Mouse (Mus musculus) left cerebral cortex, postnatal 25 days (tissue): Measurements from ENCODE around the gene Khdrbs1. TPM values are rescaled to one million over a fixed set of nuclear protein-coding genes. Genes with fewer than 3 reads are reported as not detected.
A peak's percentile ranks its signal among the peaks of the same experiment; 100 is the strongest.
"Not testable (repeated sequence)": the region's sequence is repeated elsewhere in the genome, so short reads cannot be mapped to it uniquely, and the experiment has no call there.

ENCODE experiments used
- DNase-seq, 2 experiments: peaks; one replicate each; pipeline ENCODE4 v3.0.0; 2022; ENCODE audit warnings: low spot score in 2 of 2, mixed read lengths in 1 of 2
- intact Hi-C: fragments of 180-260 bp; cut with DNase I; formaldehyde crosslinking; loops from one replicate; pipeline ENCODE4 v1.15.1; 2025
- total RNA-seq, 2 experiments: library from RNA; stranded (reverse); gene quantifications; 2 replicates each; pipeline ENCODE4 v1.2.3; 2021

The Khdrbs1 gene
- total RNA-seq, 2 experiments from 2014 or later: 87.6 to 88.7 TPM

DNA sequence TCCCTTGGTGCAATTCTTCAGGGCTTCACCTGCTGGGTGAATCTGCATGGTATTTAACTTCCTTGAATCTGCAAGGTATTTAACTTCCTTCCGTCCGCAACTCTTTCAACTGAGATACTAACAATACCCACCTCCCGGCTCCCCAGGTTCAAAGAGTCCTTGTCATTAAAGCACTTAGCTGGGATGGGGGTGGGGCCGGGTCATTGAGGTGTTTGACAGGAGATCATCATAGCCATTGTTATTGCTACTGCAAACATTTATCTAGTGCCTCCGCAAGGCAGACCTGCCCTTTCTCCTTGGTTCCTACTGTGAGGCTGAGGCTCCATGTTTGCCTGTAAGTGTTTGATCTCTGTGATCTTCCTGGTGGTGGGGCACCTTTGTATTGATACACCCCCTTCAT is 8.3 kb upstream of the Khdrbs1 start:
- intact Hi-C loops: no loop called here

GRCm38 (mm10) chr4:129746591-129746990 is 4.5 kb upstream of the Khdrbs1 start:
- intact Hi-C loops: no loop called here
- no peak for DNase-seq

More for the DNA sequence above, 8.3 kb upstream of the Khdrbs1 start:
- DNase-seq: no peak

DNA sequence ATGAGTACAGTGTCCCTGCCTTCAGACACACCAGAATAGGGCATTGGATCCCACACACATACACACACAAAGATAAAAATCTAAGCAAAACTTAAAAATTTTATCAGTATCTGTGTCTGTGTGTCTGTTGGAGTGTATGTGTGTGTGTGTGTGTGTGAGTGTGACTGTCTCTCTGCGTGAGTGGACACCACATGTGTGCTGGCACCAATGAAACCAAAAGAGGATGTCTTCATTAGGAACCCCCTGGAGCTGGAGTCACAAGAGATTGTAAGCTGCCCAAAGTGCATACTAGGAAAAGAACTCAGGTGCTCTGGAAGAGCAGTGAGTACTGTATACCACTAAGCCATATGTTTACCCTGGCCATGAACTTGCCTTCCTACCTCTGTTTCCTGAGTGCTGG is 4.0 kb upstream of the Khdrbs1 start:
- intact Hi-C loops: no loop called here
- DNase-seq: no peak

DNA sequence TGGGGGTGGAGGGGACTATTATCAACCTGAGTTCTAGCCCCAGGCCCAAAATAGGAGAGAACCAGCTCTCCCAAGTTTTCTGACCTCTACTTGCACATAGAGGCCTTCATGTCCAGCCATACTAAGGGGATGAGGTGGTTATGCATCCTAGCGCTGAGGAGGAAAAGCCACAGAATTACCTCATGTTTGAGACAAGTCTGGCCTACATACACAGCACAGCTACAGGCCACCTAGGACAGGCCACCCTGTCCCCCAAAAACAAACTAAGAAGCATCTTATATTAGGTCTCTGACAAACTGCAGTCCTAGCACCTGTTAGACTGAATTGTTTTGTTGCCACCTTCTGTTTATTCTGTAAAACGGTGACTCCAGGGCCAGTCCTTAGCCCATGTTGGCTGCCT is 1.4 kb upstream of the Khdrbs1 start:
- no peak for DNase-seq
- intact Hi-C loops: no loop called here

DNA sequence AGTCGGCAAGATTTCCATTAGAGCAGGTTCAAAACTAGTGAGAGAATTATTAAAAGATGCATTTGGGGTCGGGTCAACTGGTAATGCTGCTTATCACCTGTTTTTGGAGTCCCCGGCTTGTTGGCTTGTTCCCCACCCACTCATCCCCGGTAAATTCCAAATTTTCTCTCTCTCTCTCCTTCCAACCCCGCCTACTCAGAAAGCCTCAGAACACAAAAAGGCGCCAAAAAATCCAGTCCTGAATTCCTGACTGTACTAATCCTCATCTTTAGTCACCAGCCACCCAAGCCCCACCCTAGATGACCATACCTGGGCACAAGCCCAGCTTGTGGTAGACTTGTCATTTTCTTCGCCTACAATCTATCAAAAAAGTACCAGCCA is 897 bp upstream of the Khdrbs1 start:
- DNase-seq: peak in 1 of 2 experiments; percentile 35
- intact Hi-C loops: no loop called here

DNA sequence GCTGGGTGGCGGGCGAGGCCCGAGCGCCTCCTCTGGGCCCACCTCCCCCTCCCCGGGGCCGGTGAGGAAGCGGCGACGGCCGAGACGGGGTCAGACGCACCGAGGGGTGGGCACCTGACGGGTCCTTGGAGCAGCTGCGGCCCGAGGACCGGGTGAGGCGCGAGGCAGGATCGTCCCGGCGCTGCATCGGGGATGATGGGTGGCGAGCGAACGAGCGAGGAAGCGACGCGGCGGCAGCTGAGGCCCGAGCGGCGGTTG is 200 bp downstream of the Khdrbs1 start:
- DNase-seq: no peak
- intact Hi-C loops: loop anchor here (2.0 kb wide), 1 partner anchor 39 kb away; no protein-coding TSS in a partner anchor

GRCm38 (mm10) chr4:129741251-129741973 is 691 bp downstream of the Khdrbs1 start:
- peak; percentile 36 to 37 for DNase-seq

DNA sequence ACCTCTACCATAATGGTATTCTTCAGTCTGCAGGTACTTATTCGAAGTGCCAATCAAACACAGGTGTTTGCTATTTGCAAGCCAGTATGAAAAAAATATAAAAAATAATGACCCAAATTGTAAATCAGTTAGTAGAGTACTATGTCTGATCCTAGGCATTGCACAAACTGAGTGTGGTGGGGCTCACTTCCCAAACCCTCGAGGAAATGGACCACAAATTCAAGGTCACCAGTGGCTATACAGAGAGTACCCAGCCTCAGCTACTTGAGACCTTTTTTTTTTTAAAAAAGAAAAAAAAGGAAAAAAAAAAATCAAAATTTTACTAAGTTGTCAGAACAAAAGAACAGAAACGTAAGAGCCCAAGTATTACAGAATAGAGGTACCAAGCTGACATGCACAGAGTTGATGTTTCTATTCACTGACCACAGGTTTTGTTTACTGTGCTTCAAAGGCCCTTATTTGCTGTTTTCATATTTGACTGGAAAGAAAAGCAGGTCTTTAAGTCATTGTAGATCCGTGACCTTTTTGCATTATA is 2.9 kb downstream of the Khdrbs1 start:
- intact Hi-C loops: no loop called here
- no peak for DNase-seq

More at GRCm38 (mm10) chr4:129741251-129741973, 691 bp downstream of the Khdrbs1 start:
- intact Hi-C loops: loop anchor here (2.0 kb wide), 1 partner anchor 39 kb away; no protein-coding TSS in a partner anchor

GRCm38 (mm10) chr4:129736173-129736572 is 5.9 kb downstream of the Khdrbs1 start:
- intact Hi-C loops: no loop called here
- DNase-seq: no peak

GRCm38 (mm10) chr4:129735485-129735884 is 6.6 kb downstream of the Khdrbs1 start:
- intact Hi-C loops, DNase-seq: not testable (repeated sequence)

DNA sequence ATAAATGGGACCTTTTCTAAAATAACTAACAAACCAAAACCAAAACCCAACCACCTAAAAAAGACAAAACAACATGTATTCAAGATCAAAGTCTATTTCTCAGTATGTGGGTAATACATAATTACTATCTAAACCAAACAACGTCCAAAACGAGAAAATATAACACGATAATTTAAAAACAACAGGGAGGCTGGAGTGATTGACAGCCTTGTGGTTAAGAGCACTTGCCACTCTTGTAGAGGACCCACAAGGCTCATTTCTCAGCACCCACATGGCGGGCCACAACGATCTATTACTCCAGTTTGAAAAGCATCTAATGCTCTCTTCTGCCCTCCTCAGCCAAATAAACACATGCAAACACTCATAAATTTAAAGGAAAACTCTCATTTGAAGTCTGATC is 10.7 kb downstream of the Khdrbs1 start:
- intact Hi-C loops: no loop called here
- no peak for DNase-seq

GRCm38 (mm10) chr4:129716310-129716709 is 25.8 kb downstream of the Khdrbs1 start:
- peak; percentile 32 to 76 for DNase-seq
- intact Hi-C loops: no loop called here

GRCm38 (mm10) chr4:129709486-129710129 is 32.5 kb downstream of the Khdrbs1 start:
- intact Hi-C loops: loop anchor here (10.0 kb wide), 1 partner anchor 375 kb away; no protein-coding TSS in a partner anchor
- no peak for DNase-seq

DNA sequence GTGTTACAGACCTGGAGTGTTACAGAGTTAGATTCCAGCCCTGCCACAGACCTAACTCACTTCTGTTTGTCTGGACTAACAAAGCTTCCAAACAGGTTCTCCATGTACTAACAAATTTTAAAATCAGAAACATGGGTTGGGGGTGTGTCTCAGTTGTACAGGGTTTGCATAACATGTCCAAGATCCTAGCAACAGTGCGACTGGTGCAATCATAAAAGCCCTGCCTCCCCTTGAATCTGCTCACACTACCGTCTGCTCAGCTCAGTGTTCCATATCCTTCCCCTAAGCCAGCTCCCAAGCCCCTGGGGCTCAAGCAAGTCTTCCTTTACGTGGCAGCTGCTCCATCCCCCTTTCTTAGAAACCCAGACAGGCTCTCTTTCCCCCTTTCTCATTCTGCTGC is 35.4 kb downstream of the Khdrbs1 start:
- intact Hi-C loops: loop anchor here (10.0 kb wide), 1 partner anchor 378 kb away; no protein-coding TSS in a partner anchor

GRCm38 (mm10) chr4:129702454-129702853 is 39.6 kb downstream of the Khdrbs1 start:
- intact Hi-C loops: loop anchor here (2.0 to 10.0 kb wide), 3 partner anchors 38 to 382 kb away; no protein-coding TSS in a partner anchor
- peak; percentile 83 to 94 for DNase-seq

More for the DNA sequence above, 35.4 kb downstream of the Khdrbs1 start:
- DNase-seq: no peak

GRCm38 (mm10) chr4:129701503-129702377 is 40.4 kb downstream of the Khdrbs1 start:
- intact Hi-C loops: loop anchor here (2.0 to 10.0 kb wide), 4 partner anchors 39 to 383 kb away; partner anchors contain the start of gene Spocd1
- DNase-seq: peak; percentile 89 to 95

- intact Hi-C loops: loop anchor here (2.0 to 10.0 kb wide), 3 partner anchors 82 to 384 kb away; partner anchors contain the start of gene Spocd1
- DNase-seq: not testable (repeated sequence)
Measured at GRCm38 (mm10) chr4:129700661-129701060, 41.4 kb downstream of the Khdrbs1 start.

DNA sequence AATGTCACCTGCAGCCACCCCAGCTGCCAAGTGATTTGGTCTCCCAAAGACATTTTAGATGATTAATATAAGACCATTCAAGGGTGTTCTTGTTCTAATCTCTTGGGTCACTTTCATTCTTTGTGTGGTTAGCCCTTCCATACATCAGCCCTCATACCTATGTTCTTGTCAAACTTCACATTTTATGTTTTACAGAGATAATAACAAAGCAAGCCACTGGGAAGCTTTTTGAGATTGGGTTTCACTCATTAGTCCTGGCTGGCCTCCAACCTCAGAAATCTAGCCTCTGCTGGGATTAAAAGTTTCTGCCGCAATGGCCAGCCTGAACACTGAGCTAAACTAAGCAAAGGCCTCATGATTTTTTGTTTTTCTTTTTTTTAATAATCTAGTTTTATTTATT is 41.9 kb downstream of the Khdrbs1 start:
- DNase-seq: no peak
- intact Hi-C loops: loop anchor here (2.0 to 10.0 kb wide), 3 partner anchors 82 to 385 kb away; partner anchors contain the start of gene Spocd1

DNA sequence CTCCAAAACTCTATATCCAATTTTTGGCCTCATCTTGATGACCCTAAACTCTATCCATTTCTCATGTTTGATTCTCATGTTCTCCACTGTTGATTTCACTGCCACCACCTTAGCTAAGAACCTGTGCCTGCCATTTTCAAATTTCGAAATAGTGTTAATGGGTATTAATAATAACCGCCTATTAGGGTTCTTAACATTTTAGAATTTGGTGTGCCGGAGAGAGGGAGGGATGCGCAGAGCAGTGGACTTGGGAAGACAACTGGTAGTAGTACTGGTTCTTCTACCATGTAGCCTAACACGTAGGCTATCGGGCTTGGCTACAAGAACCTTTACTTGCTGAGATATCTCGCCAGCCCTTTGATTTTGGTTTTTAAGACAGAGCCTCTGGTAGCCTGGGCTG is 44.9 kb downstream of the Khdrbs1 start:
- no peak for DNase-seq
- intact Hi-C loops: no loop called here
